Mouse (Mus musculus) kidney, embryonic 16.5 days (tissue): ENCODE measurements around the gene Defb47. TPM values are rescaled to one million over a fixed set of nuclear protein-coding genes. Genes with fewer than 3 reads are reported as not detected.

Experiments used
- polyA plus RNA-seq: library from polyadenylated mRNA; unstranded; fragments of >200 nt; fragmentation: Nextera tagmentation; extraction: Ambion mirVana; gene quantifications from 2 replicates; pipeline ENCODE4 v1.2.1, GENCODE M21; 2015

Defb47 gene
- polyA plus RNA-seq, 1 experiment from 2014 or later: not detected

Other genes starting within 250 kb of the Defb47 start
- gene Ints6, start 236.9 kb upstream of the Defb47 start, polyA plus RNA-seq: 22.9 and 25.6 TPM in 2 replicates
- gene Wdfy2, start 160.4 kb upstream of the Defb47 start, polyA plus RNA-seq: 8.0 and 9.2 TPM in 2 replicates
- gene Defb48, start 13.6 kb upstream of the Defb47 start, polyA plus RNA-seq: not detected in 2 replicates
- gene Defb43, start 13.7 kb downstream of the Defb47 start, polyA plus RNA-seq: not detected in 2 replicates
- 1.1 and 2.5 TPM in 2 replicates for gene Defb42, start 48.9 kb downstream of the Defb47 start, polyA plus RNA-seq
- not detected in 2 replicates for gene Defb30, start 51.9 kb downstream of the Defb47 start, polyA plus RNA-seq